ENCODE assay signal across 9 mouse cellular contexts in genomic region chr2:31119795-31120194, GRCm38 (mm10). TPM values are rescaled to one million over a fixed set of nuclear protein-coding genes. Genes with fewer than 3 reads are reported as not detected.
DNase-seq lines count a peak whose midpoint lies in the region; ATAC-seq and TF ChIP-seq lines count a peak whose summit lies in the region.
"Had no signal": no experiment of that assay in that cellular context is flagged by ENCODE, and none has a peak within 500 bp of the region (broad histone marks: within the 10 kb centered on the region; RNA-seq: fewer than 3 reads in every experiment).

No protein-coding gene starts in this region.

- H3K9me3 ChIP-seq in intestine, embryonic 15.5 days: no peaks in the 10 kb centered on the region
- H3K9me3 ChIP-seq in intestine, postnatal 0 days (ENCODE audit: control insufficient read depth): no peaks in the 10 kb centered on the region
- no peaks in the 10 kb centered on the region for H3K9me3 ChIP-seq in embryonic facial prominence, embryonic 15.5 days (replicated peaks)

- no peak overlapping the region for H3K4me2 ChIP-seq in intestine, embryonic 15.5 days (replicated peaks)
- no peak overlapping the region for H3K4me2 ChIP-seq in intestine, postnatal 0 days (replicated peaks; ENCODE audit: low read depth)
- no peak overlapping the region for H3K4me2 ChIP-seq in embryonic facial prominence, embryonic 15.5 days (replicated peaks)

- TF ChIP-seq CTCF in intestine, postnatal 0 days (IDR thresholded peaks at IDR 0.05; ENCODE audit: low read depth): no peak

- H3K4me3 ChIP-seq in intestine, embryonic 15.5 days (replicated peaks): no peak overlapping the region
- H3K4me3 ChIP-seq in intestine, postnatal 0 days (ENCODE audit: low read depth, low read length): no peak overlapping the region
- no peak overlapping the region for H3K4me3 ChIP-seq in embryonic facial prominence, embryonic 15.5 days (replicated peaks)

- 68% methylated on average over 13 of the region's 13 CpGs for WGBS in intestine, embryonic 15.5 days
- 53% methylated on average over 13 of the region's 13 CpGs for WGBS in intestine, postnatal 0 days
- WGBS in embryonic facial prominence, embryonic 15.5 days: 64% methylated on average over 13 of the region's 13 CpGs

- H3K4me1 ChIP-seq in intestine, embryonic 15.5 days (replicated peaks): peaks cover 33% of the 10 kb centered on the region
- H3K4me1 ChIP-seq in intestine, postnatal 0 days (replicated peaks; ENCODE audit: control insufficient read depth, insufficient read depth, low read length): 0 out of 2 replicates have a peak, but pooled peaks cover 4% of the 10 kb centered on the region
- peaks cover 52% of the 10 kb centered on the region for H3K4me1 ChIP-seq in embryonic facial prominence, embryonic 15.5 days

- H3K27ac ChIP-seq in intestine, embryonic 15.5 days: peak overlapping the region; percentile 36; the same call in 1 of the 2 replicates
- H3K27ac ChIP-seq in intestine, postnatal 0 days (ENCODE audit: low read depth, low read length): no peak overlapping the region
- 0 out of 2 replicates have a peak overlapping the region, but pooled peaks have one; percentile 7 for H3K27ac ChIP-seq in embryonic facial prominence, embryonic 15.5 days (replicated peaks)
- H3K27ac ChIP-seq: liver, embryonic 14.5 days had no signal

- no peaks in the 10 kb centered on the region for H3K36me3 ChIP-seq in intestine, embryonic 15.5 days
- H3K36me3 ChIP-seq in intestine, postnatal 0 days (ENCODE audit: control insufficient read depth, insufficient read depth): no peaks in the 10 kb centered on the region
- H3K36me3 ChIP-seq in embryonic facial prominence, embryonic 15.5 days: no peaks in the 10 kb centered on the region; the same call in 1 of the 2 replicates

- no peaks in the 10 kb centered on the region for H3K27me3 ChIP-seq in intestine, embryonic 15.5 days (replicated peaks)
- no peaks in the 10 kb centered on the region for H3K27me3 ChIP-seq in intestine, postnatal 0 days (replicated peaks; ENCODE audit: control insufficient read depth, insufficient read depth, low read length)
- no peaks in the 10 kb centered on the region for H3K27me3 ChIP-seq in embryonic facial prominence, embryonic 15.5 days

- peak; percentile 74 for DNase-seq in heart, postnatal 4 days
- peak; percentile 76 for DNase-seq in left cerebral cortex, postnatal 4 days
- DNase-seq in urinary bladder, postnatal 10 days (ENCODE audit: low spot score): no peak
- DNase-seq in spleen, postnatal 10 days (ENCODE audit: low spot score in 2 of 2): no peak

- no peak for ATAC-seq in intestine, embryonic 15.5 days
- ATAC-seq in intestine, postnatal 0 days: no peak
- ATAC-seq in embryonic facial prominence, embryonic 15.5 days (ENCODE audit: insufficient number of reproducible peaks, low FRiP score, low TSS enrichment, low read depth): no peak
- ATAC-seq in CD4-positive, CD25-positive, alpha-beta regulatory T cell, adult 4 months: no peak

- intact Hi-C loops in left cerebral cortex, postnatal 4 days (cut with DNase I): no loop called here

- no peak overlapping the region for H3K9ac ChIP-seq in intestine, embryonic 15.5 days
- H3K9ac ChIP-seq in intestine, postnatal 0 days (ENCODE audit: low read depth, low read length): no peak overlapping the region
- no peak overlapping the region for H3K9ac ChIP-seq in embryonic facial prominence, embryonic 15.5 days
- H3K9ac ChIP-seq: liver, embryonic 14.5 days had no signal

RNA-seq across cellular contexts. Expression of gene Fnbp1, which starts 22.0 kb away (rescaled TPM):
- 22.7 and 27.3 TPM in 2 replicates for polyA plus RNA-seq in intestine, embryonic 15.5 days (2015; fragmentation: Nextera tagmentation; extraction: Ambion mirVana)
- polyA plus RNA-seq in intestine, postnatal 0 days (2015; fragmentation: Nextera tagmentation; extraction: Ambion mirVana): 10.4 and 11.8 TPM in 2 replicates
- polyA plus RNA-seq in embryonic facial prominence, embryonic 15.5 days (2015; fragmentation: Nextera tagmentation; extraction: Ambion mirVana): 27.9 and 30.5 TPM in 2 replicates
- total RNA-seq in heart, postnatal 4 days (2021): 10 to 100 TPM; 52.9 to 59.1 TPM
- 10 to 100 TPM; 75.3 to 77.3 TPM for total RNA-seq in left cerebral cortex, postnatal 4 days (2021)
- 10 to 100 TPM; 78.2 to 90.0 TPM for polyA plus RNA-seq in CD4-positive, CD25-positive, alpha-beta regulatory T cell, adult 4 months (2017; shearing (Covaris generic))

RNA-seq across cellular contexts. Expression of gene Gpr107, which starts 32.3 kb away (rescaled TPM):
- polyA plus RNA-seq in intestine, embryonic 15.5 days (2015; fragmentation: Nextera tagmentation; extraction: Ambion mirVana): 30.0 and 31.1 TPM in 2 replicates
- 46.8 and 48.3 TPM in 2 replicates for polyA plus RNA-seq in intestine, postnatal 0 days (2015; fragmentation: Nextera tagmentation; extraction: Ambion mirVana)
- 35.5 and 40.6 TPM in 2 replicates for polyA plus RNA-seq in embryonic facial prominence, embryonic 15.5 days (2015; fragmentation: Nextera tagmentation; extraction: Ambion mirVana)
- total RNA-seq in heart, postnatal 4 days (2021): 10 to 100 TPM; 41.6 to 43.0 TPM
- 10 to 100 TPM; 59.0 to 59.8 TPM for total RNA-seq in left cerebral cortex, postnatal 4 days (2021)
- polyA plus RNA-seq in CD4-positive, CD25-positive, alpha-beta regulatory T cell, adult 4 months (2017; shearing (Covaris generic)): 10 to 100 TPM; 56.6 to 60.7 TPM

Comparison
In these comparisons a context has a peak if more than half of its experiments do, and no peak if none do; other contexts are left out.
1. DNase-seq: peak in heart, postnatal 4 days (single experiment) and left cerebral cortex, postnatal 4 days (single experiment); none in urinary bladder, postnatal 10 days (single experiment) and spleen, postnatal 10 days (0 of 2).